Mouse (Mus musculus) liver, embryonic 14.5 days (tissue): ENCODE data around the gene Acox2.

Experiments
- CTCF ChIP-seq: IDR thresholded peaks from 2 replicates; pipeline ENCODE4 v1.5.1; 2016; ENCODE audit warnings: antibody characterized with exemption, low read depth, control low read depth
- EP300 ChIP-seq: IDR thresholded peaks from 2 replicates; pipeline ENCODE4 v1.6.1; 2016; ENCODE audit warnings: antibody characterized with exemption, low read depth

DNA sequence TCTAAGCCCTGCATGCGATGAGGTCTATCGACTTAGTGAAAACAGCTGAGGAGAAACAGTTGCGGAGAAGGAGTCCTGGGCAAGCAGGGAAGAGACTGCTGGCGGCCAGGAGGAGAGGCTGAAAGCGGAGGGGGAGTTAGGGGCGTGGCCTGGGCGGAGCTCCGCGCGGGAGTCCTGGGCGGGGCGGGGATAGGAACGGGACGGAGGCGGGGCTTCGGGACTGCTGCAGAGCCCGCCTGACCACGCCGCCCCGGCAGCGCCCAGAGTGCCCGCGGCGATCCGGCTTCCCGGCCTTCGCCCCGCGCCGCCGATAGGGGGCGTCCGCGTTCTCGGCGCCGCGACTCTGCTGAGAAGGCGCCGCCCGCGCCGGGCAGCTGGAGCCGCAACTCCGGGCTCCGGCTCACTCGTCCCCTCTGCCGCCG is 45.3 kb downstream of the Acox2 start, which contains the start of gene Kctd6:
- TF ChIP-seq CTCF (peak; percentile 63), EP300 (no peak)
